Comparison of ENCODE assay signal across 9 mouse cellular contexts in genomic region chr8:112257311-112257894, GRCm38 (mm10).
DNase-seq lines count a peak whose midpoint lies in the region; ATAC-seq and TF ChIP-seq lines count a peak whose summit lies in the region.
"Had no signal": no experiment of that assay in that cellular context is flagged by ENCODE, and none has a peak within 500 bp of the region (broad histone marks: within the 10 kb centered on the region; RNA-seq: fewer than 3 reads in every experiment).

No protein-coding gene starts in this region.

- H3K27me3 ChIP-seq in embryonic facial prominence, embryonic 10.5 days (replicated peaks; ENCODE audit: low read depth, poor library complexity, severe bottlenecking) = no peaks in the 10 kb centered on the region
- no peaks in the 10 kb centered on the region for H3K27me3 ChIP-seq in forebrain, embryonic 16.5 days (replicated peaks; ENCODE audit: control insufficient read depth, insufficient read depth, low read length)
- H3K27me3 ChIP-seq in midbrain, embryonic 16.5 days (ENCODE audit: control insufficient read depth, insufficient read depth, low read depth, low read length) = no peaks in the 10 kb centered on the region
- H3K27me3 ChIP-seq in thymus, adult 2 months (ENCODE audit: control insufficient read depth, insufficient read depth, low read length) = no peaks in the 10 kb centered on the region
- H3K27me3 ChIP-seq: megakaryocyte, embryonic 14.5 days had no signal

- peak; percentile 21 for TF ChIP-seq CTCF in layer of hippocampus, adult 2 months (conservative IDR thresholded peaks at IDR 0.05)
- no peak for TF ChIP-seq CTCF in thymus, adult 2 months (IDR thresholded peaks at IDR 0.05; ENCODE audit: borderline replicate concordance, control insufficient read depth, extremely low read depth, insufficient read depth, low read length, poor library complexity)

- peak overlapping the region; percentile 35 for H3K4me3 ChIP-seq in layer of hippocampus, adult 2 months
- peak overlapping the region; percentile 41 for H3K4me3 ChIP-seq in embryonic facial prominence, embryonic 10.5 days
- H3K4me3 ChIP-seq in forebrain, embryonic 16.5 days (replicated peaks; ENCODE audit: low read length) = peak overlapping the region; percentile 36
- H3K4me3 ChIP-seq in midbrain, embryonic 16.5 days (ENCODE audit: low read depth, low read length) = peak overlapping the region; percentile 12; the same call in 1 of the 2 replicates
- no peak overlapping the region for H3K4me3 ChIP-seq in thymus, adult 2 months (ENCODE audit: control insufficient read depth, insufficient read depth, low read length)
- H3K4me3 ChIP-seq: megakaryocyte, embryonic 14.5 days had no signal

- H3K27ac ChIP-seq in layer of hippocampus, adult 2 months = no peak overlapping the region
- 0 out of 2 replicates have a peak overlapping the region, but pooled peaks have one; percentile 10 for H3K27ac ChIP-seq in embryonic facial prominence, embryonic 10.5 days (replicated peaks)
- H3K27ac ChIP-seq in forebrain, embryonic 16.5 days (ENCODE audit: low read length) = peak overlapping the region; percentile 70
- peak overlapping the region; percentile 43 for H3K27ac ChIP-seq in midbrain, embryonic 16.5 days (ENCODE audit: low read length)
- H3K27ac ChIP-seq in thymus, adult 2 months (ENCODE audit: control insufficient read depth, insufficient read depth, low read length) = no peak overlapping the region

- DNase-seq in layer of hippocampus, adult 2 months (ENCODE audit: low spot score in 2 of 2) = no peak
- no peak for DNase-seq in layer of hippocampus, postnatal 36 days
- DNase-seq in embryonic facial prominence, embryonic 10.5 days (ENCODE audit: low spot score) = peak; percentile 12
- no peak for DNase-seq in gastrocnemius, adult 18-20 months (ENCODE audit: low spot score)
- no peak for DNase-seq in kidney, postnatal 4 days
- no peak for DNase-seq in thymus, adult 2 months

- peak overlapping the region; percentile 40 for H3K9ac ChIP-seq in forebrain, embryonic 16.5 days (replicated peaks; ENCODE audit: low read depth, low read length)
- peak overlapping the region; percentile 27; the same call in 1 of the 2 replicates for H3K9ac ChIP-seq in midbrain, embryonic 16.5 days (ENCODE audit: low read depth, low read length)

- peak overlapping the region; percentile 54 for H3K4me2 ChIP-seq in forebrain, embryonic 16.5 days (ENCODE audit: low read length)
- H3K4me2 ChIP-seq in midbrain, embryonic 16.5 days (ENCODE audit: low read length) = peak overlapping the region; percentile 49

- no peaks in the 10 kb centered on the region for H3K9me3 ChIP-seq in embryonic facial prominence, embryonic 10.5 days
- H3K9me3 ChIP-seq in forebrain, embryonic 16.5 days (ENCODE audit: control insufficient read depth, low read length) = no peaks in the 10 kb centered on the region
- H3K9me3 ChIP-seq in midbrain, embryonic 16.5 days (replicated peaks; ENCODE audit: control insufficient read depth, low read length, poor library complexity, severe bottlenecking) = no peaks in the 10 kb centered on the region

- H3K36me3 ChIP-seq in embryonic facial prominence, embryonic 10.5 days (replicated peaks) = no peaks in the 10 kb centered on the region
- no peaks in the 10 kb centered on the region for H3K36me3 ChIP-seq in forebrain, embryonic 16.5 days (ENCODE audit: control insufficient read depth, insufficient read depth)
- H3K36me3 ChIP-seq in midbrain, embryonic 16.5 days (ENCODE audit: control insufficient read depth, insufficient read depth, low read length) = no peaks in the 10 kb centered on the region
- H3K36me3 ChIP-seq in thymus, adult 2 months (ENCODE audit: control insufficient read depth, insufficient read depth, low read length) = no peaks in the 10 kb centered on the region

- no peak for TF ChIP-seq POLR2A in thymus, adult 2 months (IDR thresholded peaks at IDR 0.05; ENCODE audit: control insufficient read depth, extremely low read depth, insufficient read depth, low read length, poor library complexity)

- ATAC-seq in forebrain, embryonic 16.5 days = peak; percentile 77
- ATAC-seq in midbrain, embryonic 16.5 days = no peak

- peaks cover 15% of the 10 kb centered on the region for H3K4me1 ChIP-seq in embryonic facial prominence, embryonic 10.5 days
- H3K4me1 ChIP-seq in forebrain, embryonic 16.5 days (replicated peaks; ENCODE audit: control insufficient read depth, insufficient read depth, low read length) = peaks cover 14% of the 10 kb centered on the region
- H3K4me1 ChIP-seq in midbrain, embryonic 16.5 days (ENCODE audit: control insufficient read depth, insufficient read depth, low read length) = peaks cover 16% of the 10 kb centered on the region
- H3K4me1 ChIP-seq in thymus, adult 2 months (replicated peaks; ENCODE audit: control insufficient read depth, insufficient read depth, low read length) = no peaks in the 10 kb centered on the region
- H3K4me1 ChIP-seq: megakaryocyte, embryonic 14.5 days had no signal

- WGBS in embryonic facial prominence, embryonic 10.5 days = 9% methylated on average over 18 of the region's 18 CpGs
- WGBS in forebrain, embryonic 16.5 days = 2% methylated on average over 18 of the region's 18 CpGs
- 7% methylated on average over 18 of the region's 18 CpGs for WGBS in midbrain, embryonic 16.5 days
- 46% methylated on average over 18 of the region's 18 CpGs for WGBS in thymus, adult 2 months

Comparison
In these comparisons a context has a peak if more than half of its experiments do, and no peak if none do; other contexts are left out.
1. H3K27ac ChIP-seq: peak in embryonic facial prominence, embryonic 10.5 days (single experiment), forebrain, embryonic 16.5 days (single experiment) and midbrain, embryonic 16.5 days (single experiment); none in layer of hippocampus, adult 2 months (single experiment) and thymus, adult 2 months (single experiment).